Mouse (Mus musculus): ENCODE measurements around the gene Polg2.

- TF ChIP-seq POLR2A (IDR thresholded peaks at IDR 0.05; ENCODE audit: borderline replicate concordance, extremely low read depth, low read depth, low read length) (no peak), CTCF (IDR thresholded peaks at IDR 0.05; ENCODE audit: insufficient read depth, low read length) (no peak)
These were observed 45.1 kb upstream of the Polg2 start for GRCm38 (mm10) chr11:106824403-106824802.
